Mouse (Mus musculus): ENCODE measurements around the gene Slc26a11.

The Slc26a11 gene

GRCm38 (mm10) chr11:119402501-119403160 is 47.3 kb downstream of the Slc26a11 start:
- DNase-seq (ENCODE audit: low spot score in 2 of 2): no peak

DNA sequence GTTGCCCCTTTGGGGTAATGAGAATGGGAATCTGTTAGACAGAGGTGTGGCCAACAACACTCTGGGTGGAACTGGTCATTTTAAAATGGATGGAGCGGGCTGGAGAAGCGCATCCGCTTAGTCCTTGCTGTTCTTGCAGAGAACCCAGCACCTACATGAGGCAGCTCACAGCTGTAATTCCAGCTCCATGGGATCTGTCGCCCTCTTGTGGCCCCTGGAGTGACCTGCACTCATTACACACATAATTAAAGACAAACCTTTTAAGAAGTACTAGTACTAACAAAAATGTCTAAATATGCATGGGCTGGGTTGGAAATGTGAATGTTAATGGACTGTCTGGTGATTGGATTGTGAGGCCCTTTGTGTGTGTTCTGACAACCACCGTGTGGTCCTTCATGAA is 49.3 kb downstream of the Slc26a11 start:
- DNase-seq (ENCODE audit: low spot score in 2 of 2): no peak

DNA sequence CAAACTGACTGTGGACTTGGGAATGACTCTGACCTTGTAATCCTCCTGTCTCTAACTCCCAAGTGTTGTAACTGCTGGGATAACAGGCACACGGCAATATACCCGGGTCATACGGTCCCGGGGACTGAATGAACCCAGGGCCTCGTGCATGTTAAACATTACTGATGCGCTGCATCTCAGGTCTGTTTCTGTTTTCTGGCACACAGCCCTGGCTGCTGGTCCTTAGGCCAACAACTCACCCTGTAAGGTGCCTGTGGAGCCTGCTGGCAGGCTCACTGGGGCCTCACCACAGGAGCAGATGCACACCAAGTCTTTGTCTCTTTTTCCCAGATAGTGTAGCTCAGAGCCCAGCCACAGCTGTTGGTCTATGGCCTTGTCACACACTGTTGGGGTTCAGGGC is 52.0 kb downstream of the Slc26a11 start:
- no peak for DNase-seq (ENCODE audit: low spot score in 2 of 2)

GRCm38 (mm10) chr11:119407977-119408376 is 52.6 kb downstream of the Slc26a11 start:
- no peak for DNase-seq (ENCODE audit: low spot score in 2 of 2)

GRCm38 (mm10) chr11:119419327-119420118 is 64.2 kb downstream of the Slc26a11 start:
- no peak for DNase-seq (ENCODE audit: low spot score in 2 of 2)

- no peak for DNase-seq (ENCODE audit: low spot score in 2 of 2)
These were observed 65.1 kb downstream of the Slc26a11 start for GRCm38 (mm10) chr11:119420426-119420825.

GRCm38 (mm10) chr11:119427431-119427830 is 72.1 kb downstream of the Slc26a11 start:
- DNase-seq (ENCODE audit: low spot score in 2 of 2): no peak

- DNase-seq (ENCODE audit: low spot score in 2 of 2): no peak
These were observed 72.6 kb downstream of the Slc26a11 start for GRCm38 (mm10) chr11:119427986-119428385.

DNA sequence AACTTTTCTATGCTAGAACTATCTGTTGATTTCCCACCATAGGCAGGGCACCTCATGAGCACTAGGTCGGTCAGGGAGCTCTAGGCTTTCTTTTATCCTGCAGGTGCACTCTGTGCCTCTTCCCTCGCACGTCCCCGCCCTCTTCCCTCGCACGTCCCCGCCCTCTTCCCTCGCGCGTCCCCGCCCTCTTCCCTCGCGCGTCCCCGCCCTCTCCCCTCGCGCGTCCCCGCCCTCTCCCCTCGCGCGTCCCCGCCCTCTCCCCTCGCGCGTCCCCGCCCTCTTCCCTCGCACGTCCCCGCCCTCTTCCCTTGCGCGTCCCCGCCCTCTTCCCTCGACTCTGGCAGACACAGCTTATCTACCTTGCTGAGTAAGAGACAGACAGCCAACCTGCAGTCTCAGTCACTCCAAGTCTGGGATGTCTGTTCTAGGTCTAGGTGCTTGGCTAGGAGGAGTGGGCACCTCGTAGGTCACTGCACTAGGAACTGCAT is 73.3 kb downstream of the Slc26a11 start:
- no peak for DNase-seq (ENCODE audit: low spot score in 2 of 2)
